Mouse (Mus musculus): ENCODE data around the gene Dnajc19. TPM values are rescaled to one million over a fixed set of nuclear protein-coding genes. Genes with fewer than 3 reads are reported as not detected.

Dnajc19 gene
- total and polyA plus RNA-seq, 2 experiments from 2014 or later, result 216 to 223 TPM

DNA sequence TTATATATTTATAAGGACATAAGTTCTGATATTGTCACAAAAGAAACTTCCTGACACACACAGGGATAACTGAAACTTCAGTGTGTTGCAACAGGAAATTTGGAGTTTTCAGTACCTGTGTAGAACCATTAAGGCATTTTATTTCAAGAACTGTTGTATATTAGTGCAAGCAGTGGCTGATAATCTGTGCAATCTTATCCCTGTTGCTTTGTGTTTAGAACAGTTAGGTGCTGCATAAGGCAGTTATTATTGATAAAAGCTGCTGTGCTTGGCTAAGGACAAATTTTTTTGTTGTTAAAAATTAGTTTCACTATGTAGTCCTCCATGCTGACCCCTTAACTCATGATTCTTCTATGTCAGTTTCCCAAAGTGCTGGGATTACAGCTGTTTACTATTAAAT is 52.2 kb downstream of the Dnajc19 start:
- Histone ChIP-seq H3K27me3 (ENCODE audit: control insufficient read depth, insufficient read depth, low read length) (no peaks in the 10 kb centered on the region), H3K4me1 (ENCODE audit: control insufficient read depth, insufficient read depth) (peaks cover 16% of the 10 kb centered on the region), H3K4me3 (ENCODE audit: low read depth, low read length) (no peak overlapping the region), H3K9ac (replicated peaks; ENCODE audit: low read depth, low read length) (no peak overlapping the region), H3K4me2 (ENCODE audit: low read depth, low read length) (no peak overlapping the region), H3K27ac (ENCODE audit: low read depth) (no peak overlapping the region), H3K36me3 (replicated peaks; ENCODE audit: control insufficient read depth, insufficient read depth, low read length) (no peaks in the 10 kb centered on the region), H3K9me3 (replicated peaks; ENCODE audit: control insufficient read depth, low read length) (no peaks in the 10 kb centered on the region)
- DNase-seq (ENCODE audit: low spot score) (no peak), ATAC-seq (ENCODE audit: insufficient read depth, low read depth) (no peak)
- TF ChIP-seq EP300 (IDR thresholded peaks at IDR 0.05; ENCODE audit: low read depth) (no peak), CTCF (IDR thresholded peaks at IDR 0.05; ENCODE audit: low read depth) (no peak)

- H3K9ac ChIP-seq (replicated peaks; ENCODE audit: low read depth, low read length), result peak overlapping the region; percentile 100
Observed at GRCm38 (mm10) chr3:34021259-34021828, 59.8 kb downstream of the Dnajc19 start.

DNA sequence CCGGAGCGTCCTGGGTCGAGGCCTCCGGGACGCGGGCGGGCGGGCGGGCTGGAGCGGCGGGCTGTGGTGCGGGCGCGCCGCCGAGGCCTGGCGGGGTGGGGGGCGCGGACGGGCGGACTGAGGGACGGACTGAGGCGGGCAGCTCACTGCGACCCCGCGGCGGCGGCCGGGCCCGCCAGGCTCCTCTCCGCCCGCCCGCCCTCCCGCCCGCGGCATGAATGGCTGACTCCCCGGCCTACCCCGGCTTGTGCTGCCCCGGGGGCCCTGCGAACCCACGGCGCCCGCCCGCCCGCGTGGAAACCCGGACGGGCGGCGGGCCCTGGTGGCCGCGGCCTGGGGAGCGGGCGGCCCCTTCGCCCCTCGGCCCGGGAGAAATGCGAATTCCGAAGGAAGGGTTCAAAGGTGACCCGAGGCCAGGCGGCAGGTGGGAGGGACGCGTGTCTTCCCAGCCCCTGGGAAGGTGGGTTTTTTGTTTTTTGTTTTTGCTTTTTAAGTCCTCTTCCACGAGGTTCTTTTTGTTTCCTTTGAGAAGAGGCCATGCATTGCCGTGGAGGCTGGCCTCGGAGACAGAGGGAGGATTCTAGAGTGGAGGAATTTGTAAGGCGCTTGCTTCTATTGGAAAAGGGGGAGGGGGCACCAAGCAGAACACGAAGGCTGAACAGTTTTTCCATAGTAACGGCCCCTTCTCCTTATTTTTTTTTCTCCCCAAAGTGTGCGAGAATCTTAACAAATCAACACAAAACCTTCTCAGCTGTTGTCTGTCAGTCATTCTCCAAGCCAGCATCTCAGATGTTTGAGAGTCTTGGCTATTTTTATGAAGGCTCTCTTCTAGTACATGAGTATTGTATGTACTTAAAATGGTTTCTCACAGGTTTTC is 60.5 kb downstream of the Dnajc19 start:
- H3K4me3 ChIP-seq (ENCODE audit: low read depth, low read length), result peak overlapping the region; percentile 100
- TF ChIP-seq EP300 (IDR thresholded peaks at IDR 0.05; ENCODE audit: low read depth), result no peak
- no peak for TF ChIP-seq CTCF (IDR thresholded peaks at IDR 0.05; ENCODE audit: low read depth)
- ATAC-seq (ENCODE audit: insufficient read depth, low read depth) (peak; percentile 37), DNase-seq (ENCODE audit: low spot score) (no peak)
- no peaks in the 10 kb centered on the region for H3K9me3 ChIP-seq (replicated peaks; ENCODE audit: control insufficient read depth, low read length)
- peak overlapping the region; percentile 100 for H3K9ac ChIP-seq (replicated peaks; ENCODE audit: low read depth, low read length)
- peaks cover 35% of the 10 kb centered on the region for H3K4me1 ChIP-seq (ENCODE audit: control insufficient read depth, insufficient read depth)
- H3K27me3 ChIP-seq (ENCODE audit: control insufficient read depth, insufficient read depth, low read length), result no peaks in the 10 kb centered on the region
- no peaks in the 10 kb centered on the region for H3K36me3 ChIP-seq (replicated peaks; ENCODE audit: control insufficient read depth, insufficient read depth, low read length)
- H3K4me2 ChIP-seq (ENCODE audit: low read depth, low read length), result peak overlapping the region; percentile 98
- 0% methylated on average over 49 of the region's 70 CpGs for WGBS
- H3K27ac ChIP-seq (ENCODE audit: low read depth), result peak overlapping the region; percentile 99

More at GRCm38 (mm10) chr3:34021259-34021828, 59.8 kb downstream of the Dnajc19 start:
- DNase-seq (ENCODE audit: low spot score), result no peak
- TF ChIP-seq CTCF (IDR thresholded peaks at IDR 0.05; ENCODE audit: low read depth) (no peak), EP300 (IDR thresholded peaks at IDR 0.05; ENCODE audit: low read depth) (no peak)
- no peak for ATAC-seq (ENCODE audit: insufficient read depth, low read depth)
- Histone ChIP-seq H3K4me3 (ENCODE audit: low read depth, low read length) (peak overlapping the region; percentile 100), H3K4me2 (ENCODE audit: low read depth, low read length) (peak overlapping the region; percentile 98), H3K4me1 (ENCODE audit: control insufficient read depth, insufficient read depth) (peaks cover 35% of the 10 kb centered on the region), H3K27me3 (ENCODE audit: control insufficient read depth, insufficient read depth, low read length) (no peaks in the 10 kb centered on the region), H3K27ac (ENCODE audit: low read depth) (no peak overlapping the region), H3K36me3 (replicated peaks; ENCODE audit: control insufficient read depth, insufficient read depth, low read length) (no peaks in the 10 kb centered on the region), H3K9me3 (replicated peaks; ENCODE audit: control insufficient read depth, low read length) (no peaks in the 10 kb centered on the region)
- 35% methylated on average over 4 of the region's 4 CpGs for WGBS

GRCm38 (mm10) chr3:34019540-34020381 is 61.4 kb downstream of the Dnajc19 start, which contains the start of gene Fxr1:
Gene Fxr1, plus strand, starts transcription at chr3:34019943.
- Histone ChIP-seq H3K27ac (ENCODE audit: low read depth) (peak within 1 kb of the TSS; percentile 99), H3K9ac (replicated peaks; ENCODE audit: low read depth, low read length) (peak within 1 kb of the TSS; percentile 100), H3K4me2 (ENCODE audit: low read depth, low read length) (peak within 1 kb of the TSS; percentile 98), H3K4me3 (ENCODE audit: low read depth, low read length) (peak within 1 kb of the TSS; percentile 100), H3K27me3 (ENCODE audit: control insufficient read depth, insufficient read depth, low read length) (no peaks in the 10 kb centered on the region), H3K36me3 (replicated peaks; ENCODE audit: control insufficient read depth, insufficient read depth, low read length) (no peaks in the 10 kb centered on the region), H3K4me1 (ENCODE audit: control insufficient read depth, insufficient read depth) (peaks cover 29% of the 10 kb centered on the region), H3K9me3 (replicated peaks; ENCODE audit: control insufficient read depth, low read length) (peaks cover 6% of the 10 kb centered on the region)
- TF ChIP-seq CTCF (IDR thresholded peaks at IDR 0.05; ENCODE audit: low read depth), result no peak
- no peak for TF ChIP-seq EP300 (IDR thresholded peaks at IDR 0.05; ENCODE audit: low read depth)
- WGBS, result under 1% methylated on average over 83 of the region's 97 CpGs
- peak; percentile 97 for ATAC-seq (ENCODE audit: insufficient read depth, low read depth)
- peak; percentile 86 for DNase-seq (ENCODE audit: low spot score)

GRCm38 (mm10) chr3:34008191-34008590 is 72.9 kb downstream of the Dnajc19 start:
- WGBS, result 33% methylated on average over 6 of the region's 6 CpGs
- TF ChIP-seq CTCF (IDR thresholded peaks at IDR 0.05; ENCODE audit: low read depth), result no peak
- peak; percentile 78; the same call in 1 of the 2 replicates for TF ChIP-seq EP300 (IDR thresholded peaks at IDR 0.05; ENCODE audit: low read depth)
- peak; percentile 98 for ATAC-seq (ENCODE audit: insufficient read depth, low read depth)
- Histone ChIP-seq H3K4me3 (ENCODE audit: low read depth, low read length) (no peak overlapping the region), H3K27ac (ENCODE audit: low read depth) (peak overlapping the region; percentile 40), H3K9ac (replicated peaks; ENCODE audit: low read depth, low read length) (no peak overlapping the region), H3K4me2 (ENCODE audit: low read depth, low read length) (no peak overlapping the region), H3K4me1 (ENCODE audit: control insufficient read depth, insufficient read depth) (peaks cover 4% of the 10 kb centered on the region; the same call in 1 of the 2 replicates), H3K36me3 (replicated peaks; ENCODE audit: control insufficient read depth, insufficient read depth, low read length) (no peaks in the 10 kb centered on the region), H3K9me3 (replicated peaks; ENCODE audit: control insufficient read depth, low read length) (no peaks in the 10 kb centered on the region), H3K27me3 (ENCODE audit: control insufficient read depth, insufficient read depth, low read length) (no peaks in the 10 kb centered on the region)
- DNase-seq (ENCODE audit: low spot score), result peak; percentile 90
